Mouse (Mus musculus) liver, embryonic 14.5 days (tissue): ENCODE measurements at regions not wholly inside any gene's neighbourhood (a gene's known extent, or its start where the extent isn't known, plus 50 kb on each side); places are given as distances from the start of the nearest gene placed in this dataset.

Source experiments
- ATAC-seq: fragments of 200-750 bp; cut with Nextera tagmentation; 2 replicates; pipeline ENCODE4 v1.8.0; 2017; ENCODE audit warnings: moderate number of reproducible peaks, mild to moderate bottlenecking, moderate library complexity; ENCODE audit not compliant: insufficient read depth
- DNase-seq, 3 experiments: peaks; one replicate each; pipeline ENCODE4 v3.0.0-alpha.2; 2012 to 2013; ENCODE audit warnings: low read depth in 3 of 3, low spot score in 3 of 3
- H3K27ac ChIP-seq: fragments of 300-500 bp; sonication (generic); 2 replicates; pipeline ENCODE4 v1.5.1; 2014; ENCODE audit warnings: moderate library complexity, mild to moderate bottlenecking, control low read depth, inconsistent platforms
- H3K27me3 ChIP-seq: fragments of 300-500 bp; sonication (generic); 2 replicates; pipeline ENCODE4 v1.6.1; 2014; ENCODE audit warnings: mild to moderate bottlenecking, low read length, moderate library complexity; ENCODE audit not compliant: control insufficient read depth, insufficient read depth
- H3K36me3 ChIP-seq: fragments of 300-500 bp; sonication (generic); replicated peaks from 2 replicates; pipeline ENCODE4 v1.6.1; 2014; ENCODE audit warnings: low read depth; ENCODE audit not compliant: control insufficient read depth, insufficient read depth
- H3K4me1 ChIP-seq, 2 experiments: fragments of 200-500 bp in 1 of 2; fragments of 300-500 bp in 1 of 2; sonication (generic) in 1 of 2; replicated peaks; 2 replicates each; pipeline ENCODE4 v1.6.1; 2012 to 2014; ENCODE audit warnings: antibody characterized with exemption in 1 of 2, inconsistent platforms in 1 of 2, low read length in 1 of 2; ENCODE audit not compliant: control insufficient read depth in 2 of 2, insufficient read depth in 2 of 2
- H3K4me2 ChIP-seq: fragments of 300-500 bp; sonication (generic); 2 replicates; pipeline ENCODE4 v1.6.1; 2014; ENCODE audit warnings: low read depth, mild to moderate bottlenecking, control low read depth, moderate library complexity
- H3K4me3 ChIP-seq, 2 experiments: fragments of 200-500 bp in 1 of 2; fragments of 300-500 bp in 1 of 2; sonication (generic) in 1 of 2; 2 replicates each; pipeline ENCODE4 v1.5.1; 2012 to 2014; ENCODE audit warnings: low read depth in 2 of 2, low read length in 2 of 2, mild to moderate bottlenecking in 2 of 2, control low read depth in 1 of 2, inconsistent platforms in 1 of 2, moderate library complexity in 1 of 2; ENCODE audit not compliant: insufficient read depth in 1 of 2
- H3K9ac ChIP-seq: fragments of 300-500 bp; sonication (generic); replicated peaks from 2 replicates; pipeline ENCODE4 v1.6.1; 2014; ENCODE audit warnings: mild to moderate bottlenecking, control low read depth, moderate library complexity
- H3K9me3 ChIP-seq: fragments of 300-500 bp; sonication (generic); 2 replicates; pipeline ENCODE4 v1.6.1; 2016; ENCODE audit warnings: low read length, mixed read lengths; ENCODE audit not compliant: control insufficient read depth
- CTCF ChIP-seq: IDR thresholded peaks from 2 replicates; pipeline ENCODE4 v1.5.1; 2016; ENCODE audit warnings: antibody characterized with exemption, low read depth, control low read depth
- EP300 ChIP-seq: IDR thresholded peaks from 2 replicates; pipeline ENCODE4 v1.6.1; 2016; ENCODE audit warnings: antibody characterized with exemption, low read depth
- WGBS: fragments of 180-500 bp; shearing (Covaris S2); extraction: QIAGEN DNeasy Blood & Tissue Kit; methylation state at CpG from one replicate; pipeline ENCODE4 v1.1.7; 2014; ENCODE audit not compliant: insufficient replicate concordance; 5-methylcytosine and 5-hydroxymethylcytosine counted together

GRCm38 (mm10) chr1:151083806-151084205, 90.6 kb upstream of the Hmcn1 start:
- no peak overlapping the region for H3K9ac ChIP-seq
- no peaks in the 10 kb centered on the region for H3K9me3 ChIP-seq
- TF ChIP-seq CTCF (no peak), EP300 (no peak)

DNA sequence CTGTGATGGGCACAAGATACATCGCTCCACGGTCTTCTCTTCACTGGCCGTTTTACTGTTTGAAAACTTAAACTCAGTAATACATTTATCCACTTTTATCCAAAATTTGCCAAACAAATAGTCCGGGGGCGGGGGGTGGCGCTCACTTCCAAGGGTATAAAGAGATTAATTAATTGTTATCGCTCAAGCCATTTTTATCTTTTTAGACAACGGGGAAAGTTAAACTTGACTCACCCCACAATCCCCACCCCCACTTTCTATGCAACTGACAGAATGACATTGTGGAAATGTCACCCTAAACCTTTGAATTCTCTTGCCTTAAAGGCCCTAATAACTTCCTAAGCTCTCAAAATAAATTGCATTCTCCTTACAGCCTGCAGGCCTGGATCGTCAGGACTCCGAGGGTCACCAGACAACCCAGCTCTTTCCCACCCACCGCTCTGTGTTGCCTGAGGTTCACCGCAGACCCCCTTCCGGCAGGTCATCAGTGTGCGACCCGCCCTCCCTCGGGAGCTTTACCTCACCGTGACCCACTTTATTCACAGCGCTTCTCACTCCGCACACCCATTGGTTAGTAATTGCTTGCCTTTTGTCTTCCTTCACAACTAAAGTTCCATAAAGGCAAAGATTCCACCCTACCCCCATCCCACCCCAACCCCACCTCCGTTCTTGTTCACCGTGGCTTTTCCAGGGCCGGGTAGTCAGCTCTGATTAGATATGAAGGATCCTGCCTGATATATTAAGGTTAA, 93.0 kb upstream of the Hmcn1 start:
- Histone ChIP-seq H3K9me3 (no peaks in the 10 kb centered on the region), H3K27me3 (no peaks in the 10 kb centered on the region), H3K4me2 (no peak overlapping the region), H3K9ac (no peak overlapping the region), H3K27ac (no peak overlapping the region), H3K4me3 (no peak overlapping the region), H3K36me3 (no peaks in the 10 kb centered on the region), H3K4me1 (peaks cover 8 to 20% of the 10 kb centered on the region in 2 experiments)
- ATAC-seq (no peak), DNase-seq (no peak)
- WGBS = 73% methylated on average over 22 of the region's 22 CpGs
- TF ChIP-seq EP300 (no peak), CTCF (no peak)

More at GRCm38 (mm10) chr1:151083806-151084205, 90.6 kb upstream of the Hmcn1 start:
- H3K4me1 ChIP-seq = peaks cover 31 to 37% of the 10 kb centered on the region in 2 experiments
- H3K27me3 ChIP-seq = no peaks in the 10 kb centered on the region
- WGBS = 19% methylated on average over 2 of the region's 2 CpGs
- no peak overlapping the region for H3K27ac ChIP-seq
- no peak for DNase-seq
- no peak overlapping the region for H3K4me2 ChIP-seq
- H3K36me3 ChIP-seq = no peaks in the 10 kb centered on the region
- no peak for ATAC-seq
- H3K4me3 ChIP-seq = no peak overlapping the region

DNA sequence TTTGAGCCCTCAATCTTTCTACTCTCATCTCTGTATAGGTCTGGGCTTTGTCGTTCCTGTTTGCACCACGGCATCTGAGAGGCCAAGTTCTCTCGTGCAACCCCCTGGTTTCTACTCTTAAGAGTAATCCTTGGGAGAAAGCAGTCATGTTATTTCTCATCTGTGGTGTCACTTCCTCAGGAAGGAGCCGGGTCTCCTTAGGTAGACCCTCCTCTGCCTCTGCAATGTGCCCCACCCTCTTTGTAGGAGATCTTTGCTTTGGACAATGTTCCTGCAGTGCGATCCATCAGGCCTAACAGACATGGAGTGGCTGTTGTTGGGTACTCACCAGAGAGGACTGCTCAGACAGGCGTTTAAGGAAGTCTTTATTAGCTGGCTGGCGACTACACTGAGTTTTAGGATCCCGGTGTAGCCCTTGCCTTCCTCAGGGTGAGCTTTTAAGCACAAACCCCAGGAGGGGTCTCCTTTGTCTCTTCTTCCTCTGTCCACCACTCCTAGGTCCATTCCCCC, 94.0 kb upstream of the Hmcn1 start:
- ATAC-seq = no peak

DNA sequence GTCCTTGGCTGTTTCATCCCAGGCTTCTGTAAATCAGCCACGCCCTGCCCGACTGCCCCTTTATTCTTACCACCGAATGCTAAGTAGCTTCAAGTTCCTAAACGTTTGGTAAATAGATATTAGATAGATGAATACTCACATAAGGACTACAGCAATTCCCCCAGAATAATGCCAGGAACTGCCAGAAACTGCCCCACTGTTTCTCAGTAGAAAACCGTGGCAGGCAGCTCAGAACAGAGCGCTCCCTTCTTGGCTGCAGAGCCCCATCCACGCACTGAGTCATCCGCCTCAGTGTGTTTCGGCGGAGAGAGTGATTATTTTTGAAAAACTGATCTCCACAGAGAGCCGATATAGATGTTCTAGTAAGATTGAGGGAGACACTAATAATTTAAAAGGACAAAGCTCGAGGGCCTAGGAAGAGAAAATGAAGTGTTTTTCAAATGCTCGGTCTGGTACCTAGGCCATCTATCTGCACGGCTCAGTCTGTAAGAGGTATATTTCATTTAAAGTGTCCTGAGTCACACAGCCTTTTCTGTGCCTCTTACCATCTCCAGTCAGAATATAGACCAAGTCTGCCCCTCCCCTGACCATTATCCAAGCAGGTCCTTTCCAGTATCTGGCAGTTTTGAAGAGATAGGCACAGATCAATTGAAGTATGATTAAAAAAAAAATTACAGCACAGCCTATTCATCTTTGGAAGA, 94.4 kb upstream of the Gm47985 start:
- no peak for TF ChIP-seq EP300
- no peak for TF ChIP-seq CTCF
- H3K9me3 ChIP-seq = no peaks in the 10 kb centered on the region
- H3K4me1 ChIP-seq = peaks cover 2 to 17% of the 10 kb centered on the region in 2 experiments; a peak in 3 of 4 replicates
- 70% methylated on average over 14 of the region's 14 CpGs for WGBS
- H3K27ac ChIP-seq = no peak overlapping the region
- H3K27me3 ChIP-seq = no peaks in the 10 kb centered on the region
- no peak overlapping the region for H3K4me3 ChIP-seq
- H3K36me3 ChIP-seq = no peaks in the 10 kb centered on the region
- no peak overlapping the region for H3K4me2 ChIP-seq
- ATAC-seq (no peak), DNase-seq (no peak)
- H3K9ac ChIP-seq = no peak overlapping the region

More for the DNA sequence above, 94.0 kb upstream of the Hmcn1 start:
- no peak overlapping the region for H3K27ac ChIP-seq
- WGBS = 48% methylated on average over 8 of the region's 8 CpGs
- no peak overlapping the region for H3K4me3 ChIP-seq
- H3K4me1 ChIP-seq = peaks cover 3 to 16% of the 10 kb centered on the region in 2 experiments; a peak in 3 of 4 replicates
- no peak overlapping the region for H3K4me2 ChIP-seq
- no peaks in the 10 kb centered on the region for H3K9me3 ChIP-seq
- H3K9ac ChIP-seq = no peak overlapping the region
- no peaks in the 10 kb centered on the region for H3K36me3 ChIP-seq
- no peak for TF ChIP-seq EP300
- TF ChIP-seq CTCF = no peak
- no peaks in the 10 kb centered on the region for H3K27me3 ChIP-seq
- DNase-seq = no peak

DNA sequence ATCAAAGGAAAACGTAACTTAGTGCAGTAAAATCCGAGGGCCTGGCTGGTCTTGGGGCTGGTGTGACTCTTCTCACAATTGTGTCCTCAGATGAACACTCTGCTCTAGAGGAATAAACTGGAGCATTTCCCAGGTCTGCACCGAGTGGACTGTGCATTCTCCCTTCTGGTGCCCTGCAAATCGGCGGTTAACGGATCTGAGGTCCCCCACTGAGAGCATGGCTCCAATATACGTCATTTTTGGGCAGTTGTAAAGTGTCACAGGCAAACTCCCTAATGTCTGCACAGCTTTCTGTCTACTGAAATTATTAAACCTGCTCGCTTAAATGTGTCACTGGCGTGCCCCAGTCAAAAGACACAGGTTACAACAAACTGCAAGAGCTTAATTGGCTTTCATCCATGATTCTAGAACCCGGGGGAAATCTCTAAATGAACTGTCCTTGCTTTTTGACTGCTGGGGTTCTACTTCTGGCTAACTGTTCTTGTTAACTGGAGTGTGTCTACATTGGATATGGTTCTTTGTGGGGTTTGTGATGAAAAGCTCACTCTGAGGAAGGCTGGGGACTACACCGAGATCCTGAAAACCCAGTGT, 93.7 kb upstream of the Gm47985 start:
- Histone ChIP-seq H3K36me3 (no peaks in the 10 kb centered on the region), H3K4me3 (no peak overlapping the region), H3K9me3 (no peaks in the 10 kb centered on the region), H3K4me1 (peaks cover 2 to 21% of the 10 kb centered on the region in 2 experiments; a peak in 3 of 4 replicates), H3K9ac (no peak overlapping the region), H3K27ac (no peak overlapping the region), H3K27me3 (no peaks in the 10 kb centered on the region), H3K4me2 (no peak overlapping the region)
- no peak for TF ChIP-seq CTCF
- no peak for TF ChIP-seq EP300
- ATAC-seq (no peak), DNase-seq (no peak)
- 72% methylated on average over 11 of the region's 11 CpGs for WGBS
